Mouse (Mus musculus): ENCODE results near the gene D10Wsu102e.

DNA sequence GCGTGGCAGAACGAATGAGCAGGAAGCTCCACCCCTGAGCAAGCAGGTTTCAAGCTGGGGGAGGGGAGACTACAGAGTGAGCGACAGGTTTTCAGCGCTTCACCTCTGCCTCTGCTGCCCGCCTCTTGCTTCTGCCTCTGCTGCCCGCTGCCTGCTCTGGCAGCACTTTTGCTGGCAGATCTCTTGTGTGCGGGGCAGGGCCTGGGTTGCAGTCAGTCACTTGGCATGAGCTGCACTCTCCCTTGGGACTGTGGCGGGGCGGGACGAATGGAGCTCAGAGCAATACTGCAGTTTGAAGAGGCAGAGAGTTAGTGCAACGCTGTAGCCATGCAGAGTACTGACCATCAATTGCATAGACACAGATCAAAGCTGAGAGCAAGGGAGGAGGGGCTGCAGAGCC lies 45.0 kb downstream of the D10Wsu102e start:
- no peak for TF ChIP-seq CTCF (IDR thresholded peaks at IDR 0.05; ENCODE audit: low read depth, low read length)
- TF ChIP-seq POLR2A (IDR thresholded peaks at IDR 0.05; ENCODE audit: borderline replicate concordance, low read depth, low read length): no peak

Data from bone marrow macrophage, adult 2 months (primary cell).